Mouse (Mus musculus) erythroblast, embryonic 14.5 days (primary cell): ENCODE results near the gene Tsfm. TPM values are rescaled to one million over a fixed set of nuclear protein-coding genes. Genes with fewer than 3 reads are reported as not detected.

Source experiments
- H3K27me3 ChIP-seq: 2 replicates; pipeline ENCODE4 v1.6.1; 2012; ENCODE audit warnings: inconsistent platforms; ENCODE audit not compliant: control insufficient read depth
- H3K36me3 ChIP-seq: 2 replicates; pipeline ENCODE4 v1.6.1; 2012; ENCODE audit warnings: mild to moderate bottlenecking, inconsistent platforms; ENCODE audit not compliant: control insufficient read depth
- H3K4me1 ChIP-seq: 2 replicates; pipeline ENCODE4 v1.6.1; 2012; ENCODE audit warnings: inconsistent platforms; ENCODE audit not compliant: control insufficient read depth
- H3K4me3 ChIP-seq: replicated peaks from 2 replicates; pipeline ENCODE3; 2012; ENCODE audit warnings: moderate library complexity, mild to moderate bottlenecking, inconsistent platforms
- H3K9me3 ChIP-seq: 2 replicates; pipeline ENCODE4 v1.6.1; 2012; ENCODE audit warnings: low read length, inconsistent platforms, mixed read lengths; ENCODE audit not compliant: control insufficient read depth
- GATA1 ChIP-seq: IDR thresholded peaks from 2 replicates; pipeline ENCODE4 v1.6.1; 2012; ENCODE audit warnings: low read length, inconsistent platforms, mixed read lengths
- TAL1 ChIP-seq: IDR thresholded peaks from 3 replicates; pipeline ENCODE4 v1.6.1; 2012; ENCODE audit warnings: low read length, inconsistent platforms, mixed read lengths
- polyA plus RNA-seq: library from polyadenylated mRNA; stranded (reverse); fragments of >175 nt; gene quantifications from 2 replicates; pipeline ENCODE4 v1.2.3, GENCODE M21; 2012

The Tsfm gene
- polyA plus RNA-seq, 1 experiment = 2.0 TPM

GRCm38 (mm10) chr10:127017071-127017470, 13.6 kb downstream of the Tsfm start:
- H3K36me3 ChIP-seq = peaks cover 3% of the 10 kb centered on the region
- H3K9me3 ChIP-seq = no peaks in the 10 kb centered on the region
- no peak for TF ChIP-seq TAL1
- no peak for TF ChIP-seq GATA1

GRCm38 (mm10) chr10:127016488-127016887, 14.2 kb downstream of the Tsfm start:
- H3K27me3 ChIP-seq = peaks cover 2% of the 10 kb centered on the region; the same call in 1 of the 2 replicates
- H3K4me1 ChIP-seq = no peaks in the 10 kb centered on the region
- no peaks in the 10 kb centered on the region for H3K36me3 ChIP-seq
- TF ChIP-seq TAL1 (no peak), GATA1 (no peak)
- H3K4me3 ChIP-seq = no peak overlapping the region
- no peaks in the 10 kb centered on the region for H3K9me3 ChIP-seq

More at GRCm38 (mm10) chr10:127017071-127017470, 13.6 kb downstream of the Tsfm start:
- Histone ChIP-seq H3K27me3 (peaks cover 2% of the 10 kb centered on the region; the same call in 1 of the 2 replicates), H3K4me1 (no peaks in the 10 kb centered on the region), H3K4me3 (no peak overlapping the region)

- H3K9me3 ChIP-seq = no peaks in the 10 kb centered on the region
- no peaks in the 10 kb centered on the region for H3K4me1 ChIP-seq
- H3K4me3 ChIP-seq = no peak overlapping the region
- peaks cover 8% of the 10 kb centered on the region for H3K36me3 ChIP-seq
- H3K27me3 ChIP-seq = 0 out of 2 replicates have a peak, but pooled peaks cover 2% of the 10 kb centered on the region
- no peak for TF ChIP-seq TAL1
- no peak for TF ChIP-seq GATA1
Measured at GRCm38 (mm10) chr10:127003806-127004205, 26.8 kb downstream of the Tsfm start.

GRCm38 (mm10) chr10:127003334-127003733, 27.3 kb downstream of the Tsfm start:
- no peak for TF ChIP-seq GATA1
- TF ChIP-seq TAL1 = no peak
- Histone ChIP-seq H3K9me3 (no peaks in the 10 kb centered on the region), H3K36me3 (peaks cover 13% of the 10 kb centered on the region), H3K4me3 (no peak overlapping the region), H3K27me3 (0 out of 2 replicates have a peak, but pooled peaks cover 2% of the 10 kb centered on the region), H3K4me1 (no peaks in the 10 kb centered on the region)

- H3K4me3 ChIP-seq = no peak overlapping the region
- H3K9me3 ChIP-seq = no peaks in the 10 kb centered on the region
- H3K27me3 ChIP-seq = 0 out of 2 replicates have a peak, but pooled peaks cover 2% of the 10 kb centered on the region
- TF ChIP-seq GATA1 (no peak), TAL1 (no peak)
- peaks cover 18% of the 10 kb centered on the region for H3K36me3 ChIP-seq
- no peaks in the 10 kb centered on the region for H3K4me1 ChIP-seq
Measured at GRCm38 (mm10) chr10:127002765-127003164, 27.9 kb downstream of the Tsfm start.

GRCm38 (mm10) chr10:127002056-127002455, 28.6 kb downstream of the Tsfm start:
- no peak for TF ChIP-seq GATA1
- TF ChIP-seq TAL1 = no peak
- H3K4me3 ChIP-seq = no peak overlapping the region
- H3K27me3 ChIP-seq = no peaks in the 10 kb centered on the region
- peaks cover 25% of the 10 kb centered on the region for H3K36me3 ChIP-seq
- no peaks in the 10 kb centered on the region for H3K9me3 ChIP-seq
- H3K4me1 ChIP-seq = peaks cover 3% of the 10 kb centered on the region; the same call in 1 of the 2 replicates

- Histone ChIP-seq H3K4me3 (no peak overlapping the region), H3K4me1 (peaks cover 3% of the 10 kb centered on the region; the same call in 1 of the 2 replicates), H3K9me3 (no peaks in the 10 kb centered on the region), H3K36me3 (peaks cover 26% of the 10 kb centered on the region), H3K27me3 (no peaks in the 10 kb centered on the region)
- TF ChIP-seq TAL1 (no peak), GATA1 (no peak)
Measured at GRCm38 (mm10) chr10:127001297-127001696, 29.3 kb downstream of the Tsfm start.

GRCm38 (mm10) chr10:127000529-127000928, 30.1 kb downstream of the Tsfm start, which contains the start of gene Avil:
TSS of gene Avil (plus strand) at chr10:127000709.
- Histone ChIP-seq H3K4me1 (peaks cover 3% of the 10 kb centered on the region; the same call in 1 of the 2 replicates), H3K36me3 (peaks cover 34% of the 10 kb centered on the region), H3K9me3 (no peaks in the 10 kb centered on the region), H3K4me3 (no peak within 1 kb of the TSS), H3K27me3 (no peaks in the 10 kb centered on the region)
- TF ChIP-seq TAL1 (no peak), GATA1 (no peak)

GRCm38 (mm10) chr10:126997340-126998113, 33.1 kb downstream of the Tsfm start:
- no peaks in the 10 kb centered on the region for H3K27me3 ChIP-seq
- no peak for TF ChIP-seq GATA1
- no peak for TF ChIP-seq TAL1

More at GRCm38 (mm10) chr10:126997340-126998113, 33.1 kb downstream of the Tsfm start:
- no peaks in the 10 kb centered on the region for H3K9me3 ChIP-seq
- H3K36me3 ChIP-seq = peaks cover 64% of the 10 kb centered on the region
- H3K4me3 ChIP-seq = no peak overlapping the region
- H3K4me1 ChIP-seq = peaks cover 3% of the 10 kb centered on the region; the same call in 1 of the 2 replicates
